Mouse (Mus musculus): ENCODE measurements around the gene Dmp1. TPM values are rescaled to one million over a fixed set of nuclear protein-coding genes. Genes with fewer than 3 reads are reported as not detected.

Dmp1 gene
- polyA plus RNA-seq (2014; fragmentation: Nextera tagmentation; extraction: Ambion mirVana), result 0.50 and 0.66 TPM in 2 replicates

GRCm38 (mm10) chr5:104202351-104202750 lies at the start of gene Dmp1:
Gene Dmp1, plus strand, starts transcription at chr5:104202613.
- Histone ChIP-seq H3K4me1 (ENCODE audit: control insufficient read depth, insufficient read depth, low read length) (no peaks in the 10 kb centered on the region), H3K9me3 (ENCODE audit: control insufficient read depth, low read length) (no peaks in the 10 kb centered on the region), H3K9ac (replicated peaks; ENCODE audit: low read length) (no peak within 1 kb of the TSS), H3K36me3 (ENCODE audit: control insufficient read depth, insufficient read depth, low read length) (no peaks in the 10 kb centered on the region), H3K4me3 (replicated peaks; ENCODE audit: low read depth, low read length) (no peak within 1 kb of the TSS), H3K27ac (replicated peaks; ENCODE audit: low read depth, low read length) (no peak within 1 kb of the TSS), H3K4me2 (ENCODE audit: low read length) (no peak within 1 kb of the TSS), H3K27me3 (ENCODE audit: control insufficient read depth, insufficient read depth, low read length) (no peaks in the 10 kb centered on the region)
- DNase-seq (no peak), ATAC-seq (ENCODE audit: low FRiP score, low TSS enrichment) (no peak)
- WGBS, result 79% methylated on average over 5 of the region's 5 CpGs

GRCm38 (mm10) chr5:104157701-104158100 lies 44.7 kb upstream of the Dmp1 start:
- Histone ChIP-seq H3K27ac (replicated peaks; ENCODE audit: low read depth, low read length) (no peak overlapping the region), H3K9me3 (ENCODE audit: control insufficient read depth, low read length) (no peaks in the 10 kb centered on the region), H3K4me3 (replicated peaks; ENCODE audit: low read depth, low read length) (no peak overlapping the region), H3K9ac (replicated peaks; ENCODE audit: low read length) (no peak overlapping the region), H3K4me2 (ENCODE audit: low read length) (no peak overlapping the region), H3K27me3 (ENCODE audit: control insufficient read depth, insufficient read depth, low read length) (no peaks in the 10 kb centered on the region), H3K4me1 (ENCODE audit: control insufficient read depth, insufficient read depth, low read length) (no peaks in the 10 kb centered on the region), H3K36me3 (ENCODE audit: control insufficient read depth, insufficient read depth, low read length) (no peaks in the 10 kb centered on the region)
- WGBS, result 92% methylated on average over 7 of the region's 7 CpGs
- DNase-seq (no peak), ATAC-seq (ENCODE audit: low FRiP score, low TSS enrichment) (no peak)

DNA sequence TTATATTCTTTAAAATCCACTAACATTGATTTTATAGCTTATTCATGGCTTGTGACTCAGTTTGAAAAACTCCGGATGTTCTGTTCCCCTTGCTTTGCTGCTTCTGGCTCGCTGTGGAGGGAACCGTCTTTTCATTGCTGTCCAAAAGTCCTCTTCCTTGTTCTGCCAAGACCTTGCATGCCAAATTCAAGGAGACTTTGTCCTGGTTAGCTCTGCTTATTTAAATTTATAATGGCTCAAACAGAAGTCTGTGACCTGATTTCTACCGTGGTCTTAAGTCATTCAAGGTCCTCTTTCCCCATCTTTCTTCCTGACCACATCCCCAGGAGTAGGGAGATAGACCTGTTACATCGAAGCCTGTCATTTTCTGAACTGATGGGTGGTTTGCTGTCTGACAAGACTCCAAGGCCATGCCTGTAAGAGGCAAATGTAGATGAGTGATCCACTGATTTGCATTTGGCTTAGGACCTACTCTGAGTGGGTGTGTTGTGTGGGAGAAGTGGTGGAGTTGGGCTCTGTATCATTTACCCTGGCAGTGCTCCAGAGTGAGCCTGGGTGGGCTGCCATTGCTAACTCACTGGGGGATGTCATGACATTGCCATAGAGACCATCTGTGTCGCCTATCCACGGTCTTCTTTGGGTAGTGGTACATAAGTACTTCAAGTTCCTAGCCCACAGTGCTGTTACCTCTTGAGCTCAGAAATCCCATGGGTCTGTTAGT lies 43.9 kb upstream of the Dmp1 start:
- no peaks in the 10 kb centered on the region for H3K27me3 ChIP-seq (ENCODE audit: control insufficient read depth, insufficient read depth, low read length)
- no peaks in the 10 kb centered on the region for H3K9me3 ChIP-seq (ENCODE audit: control insufficient read depth, low read length)
- no peak overlapping the region for H3K4me2 ChIP-seq (ENCODE audit: low read length)
- H3K4me1 ChIP-seq (ENCODE audit: control insufficient read depth, insufficient read depth, low read length), result no peaks in the 10 kb centered on the region
- no peak for ATAC-seq (ENCODE audit: low FRiP score, low TSS enrichment)
- H3K9ac ChIP-seq (replicated peaks; ENCODE audit: low read length), result no peak overlapping the region
- H3K36me3 ChIP-seq (ENCODE audit: control insufficient read depth, insufficient read depth, low read length), result no peaks in the 10 kb centered on the region
- no peak overlapping the region for H3K4me3 ChIP-seq (replicated peaks; ENCODE audit: low read depth, low read length)
- WGBS, result 75% methylated on average over 7 of the region's 7 CpGs
- no peak overlapping the region for H3K27ac ChIP-seq (replicated peaks; ENCODE audit: low read depth, low read length)
- DNase-seq, result peak; percentile 34

DNA sequence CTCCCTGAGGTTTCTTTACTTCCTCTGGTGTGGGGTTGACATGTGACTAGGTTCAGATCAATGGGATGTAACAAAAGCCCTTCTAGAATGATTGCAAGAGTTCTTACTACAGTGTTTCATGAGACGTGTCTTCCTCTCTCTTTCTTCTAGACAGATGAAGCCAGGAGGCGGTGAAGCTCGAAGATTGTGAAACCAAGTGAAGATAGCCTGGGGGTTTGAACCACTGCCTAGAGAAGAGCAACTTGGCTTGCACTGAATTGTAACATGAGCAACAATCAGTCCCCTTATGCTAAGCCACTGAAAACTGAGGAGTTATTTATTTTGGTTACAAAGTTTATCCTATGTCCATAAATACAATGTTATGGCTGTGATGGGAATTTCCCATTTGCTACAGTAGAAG lies 41.8 kb upstream of the Dmp1 start:
- H3K4me2 ChIP-seq (ENCODE audit: low read length), result no peak overlapping the region
- H3K9ac ChIP-seq (replicated peaks; ENCODE audit: low read length), result no peak overlapping the region
- H3K36me3 ChIP-seq (ENCODE audit: control insufficient read depth, insufficient read depth, low read length), result no peaks in the 10 kb centered on the region
- no peak overlapping the region for H3K4me3 ChIP-seq (replicated peaks; ENCODE audit: low read depth, low read length)
- no peak for ATAC-seq (ENCODE audit: low FRiP score, low TSS enrichment)
- H3K9me3 ChIP-seq (ENCODE audit: control insufficient read depth, low read length), result no peaks in the 10 kb centered on the region
- WGBS, result 83% methylated on average over 3 of the region's 3 CpGs
- H3K27ac ChIP-seq (replicated peaks; ENCODE audit: low read depth, low read length), result no peak overlapping the region
- H3K27me3 ChIP-seq (ENCODE audit: control insufficient read depth, insufficient read depth, low read length), result no peaks in the 10 kb centered on the region
- H3K4me1 ChIP-seq (ENCODE audit: control insufficient read depth, insufficient read depth, low read length), result no peaks in the 10 kb centered on the region
- DNase-seq, result no peak

DNA sequence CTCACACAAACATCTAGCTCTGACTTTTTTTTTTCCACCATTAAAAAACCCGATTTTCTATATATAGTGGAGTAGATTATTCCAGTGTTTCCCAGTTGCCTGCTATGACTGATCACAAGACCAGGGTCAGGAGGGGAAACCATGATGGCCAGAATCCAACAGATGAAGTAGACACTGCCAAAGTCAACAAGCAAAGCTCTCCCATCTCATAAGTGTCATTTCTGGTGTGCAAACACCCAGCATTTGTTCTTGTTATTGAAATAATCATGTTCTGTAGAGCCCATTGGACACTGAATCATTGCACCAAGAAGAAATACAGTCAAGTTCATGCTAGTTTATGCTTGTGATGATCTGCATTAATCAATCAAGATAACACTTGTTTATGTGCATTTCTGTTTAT lies 41.0 kb upstream of the Dmp1 start:
- H3K36me3 ChIP-seq (ENCODE audit: control insufficient read depth, insufficient read depth, low read length), result no peaks in the 10 kb centered on the region
- DNase-seq (no peak), ATAC-seq (ENCODE audit: low FRiP score, low TSS enrichment) (no peak)
- H3K4me3 ChIP-seq (replicated peaks; ENCODE audit: low read depth, low read length), result no peak overlapping the region
- no peak overlapping the region for H3K9ac ChIP-seq (replicated peaks; ENCODE audit: low read length)
- WGBS, result 93% methylated on average over 1 of the region's 1 CpGs
- no peak overlapping the region for H3K4me2 ChIP-seq (ENCODE audit: low read length)
- H3K27ac ChIP-seq (replicated peaks; ENCODE audit: low read depth, low read length), result no peak overlapping the region
- no peaks in the 10 kb centered on the region for H3K4me1 ChIP-seq (ENCODE audit: control insufficient read depth, insufficient read depth, low read length)
- H3K27me3 ChIP-seq (ENCODE audit: control insufficient read depth, insufficient read depth, low read length), result no peaks in the 10 kb centered on the region
- no peaks in the 10 kb centered on the region for H3K9me3 ChIP-seq (ENCODE audit: control insufficient read depth, low read length)

- Histone ChIP-seq H3K36me3 (ENCODE audit: control insufficient read depth, insufficient read depth, low read length) (no peaks in the 10 kb centered on the region), H3K9ac (replicated peaks; ENCODE audit: low read length) (no peak overlapping the region), H3K27me3 (ENCODE audit: control insufficient read depth, insufficient read depth, low read length) (no peaks in the 10 kb centered on the region), H3K4me3 (replicated peaks; ENCODE audit: low read depth, low read length) (no peak overlapping the region), H3K9me3 (ENCODE audit: control insufficient read depth, low read length) (no peaks in the 10 kb centered on the region), H3K4me2 (ENCODE audit: low read length) (no peak overlapping the region), H3K27ac (replicated peaks; ENCODE audit: low read depth, low read length) (no peak overlapping the region), H3K4me1 (ENCODE audit: control insufficient read depth, insufficient read depth, low read length) (no peaks in the 10 kb centered on the region)
- WGBS, result 88% methylated on average over 4 of the region's 4 CpGs
- DNase-seq, result no peak
- no peak for ATAC-seq (ENCODE audit: low FRiP score, low TSS enrichment)
Measured at GRCm38 (mm10) chr5:104163536-104163935, 38.9 kb upstream of the Dmp1 start.

DNA sequence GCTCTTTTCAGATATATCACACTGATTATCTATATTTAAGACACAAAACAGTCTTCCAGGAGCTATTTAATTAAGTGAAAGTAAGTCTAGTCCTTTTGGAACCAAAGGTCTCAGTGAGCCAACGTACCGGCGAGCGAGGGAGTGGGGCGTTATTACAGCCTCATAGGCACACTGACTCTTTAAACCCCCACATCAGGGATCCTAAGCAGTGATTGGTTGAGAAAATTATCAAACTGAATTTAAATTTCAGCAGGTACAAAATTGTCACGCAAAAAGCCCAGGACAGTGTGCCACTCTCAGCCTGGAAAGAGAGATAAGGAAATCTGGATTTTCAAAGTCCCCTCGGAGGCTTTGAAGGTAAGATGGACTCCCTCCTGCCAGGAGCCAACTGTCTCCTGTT lies 32.0 kb upstream of the Dmp1 start, which contains the start of gene Dspp:
Gene Dspp, plus strand, starts transcription at position 301 of the 400 bp plus-strand sequence.
- ATAC-seq (ENCODE audit: low FRiP score, low TSS enrichment) (no peak), DNase-seq (no peak)
- no peaks in the 10 kb centered on the region for H3K4me1 ChIP-seq (ENCODE audit: control insufficient read depth, insufficient read depth, low read length)
- no peak within 1 kb of the TSS for H3K9ac ChIP-seq (replicated peaks; ENCODE audit: low read length)
- H3K27me3 ChIP-seq (ENCODE audit: control insufficient read depth, insufficient read depth, low read length), result no peaks in the 10 kb centered on the region
- H3K27ac ChIP-seq (replicated peaks; ENCODE audit: low read depth, low read length), result no peak within 1 kb of the TSS
- no peak within 1 kb of the TSS for H3K4me3 ChIP-seq (replicated peaks; ENCODE audit: low read depth, low read length)
- 90% methylated on average over 7 of the region's 7 CpGs for WGBS
- H3K36me3 ChIP-seq (ENCODE audit: control insufficient read depth, insufficient read depth, low read length), result no peaks in the 10 kb centered on the region
- H3K4me2 ChIP-seq (ENCODE audit: low read length), result no peak within 1 kb of the TSS
- H3K9me3 ChIP-seq (ENCODE audit: control insufficient read depth, low read length), result no peaks in the 10 kb centered on the region

DNA sequence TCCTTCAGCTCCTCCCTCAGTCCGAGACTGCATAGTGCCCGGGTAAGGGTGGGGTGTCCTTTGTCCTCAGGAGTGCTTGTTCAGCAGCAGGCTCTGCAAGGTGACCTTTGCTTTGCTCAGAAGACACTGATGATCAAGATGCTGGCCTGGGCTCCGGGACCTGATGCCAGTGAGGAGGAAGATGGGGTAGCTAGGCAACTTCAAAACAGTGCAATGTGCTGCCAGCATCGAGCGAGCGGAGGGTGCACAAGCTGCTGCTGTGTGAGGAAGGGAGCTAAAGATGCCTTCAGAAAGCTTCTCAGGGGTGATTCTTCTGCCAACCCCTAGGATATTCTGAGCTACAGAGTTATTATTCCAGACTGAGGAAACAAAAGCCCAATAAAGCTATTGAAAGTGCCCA lies 29.3 kb upstream of the Dmp1 start:
- Histone ChIP-seq H3K4me1 (ENCODE audit: control insufficient read depth, insufficient read depth, low read length) (no peaks in the 10 kb centered on the region), H3K27ac (replicated peaks; ENCODE audit: low read depth, low read length) (no peak overlapping the region), H3K9ac (replicated peaks; ENCODE audit: low read length) (no peak overlapping the region), H3K27me3 (ENCODE audit: control insufficient read depth, insufficient read depth, low read length) (no peaks in the 10 kb centered on the region), H3K4me3 (replicated peaks; ENCODE audit: low read depth, low read length) (no peak overlapping the region), H3K9me3 (ENCODE audit: control insufficient read depth, low read length) (no peaks in the 10 kb centered on the region), H3K4me2 (ENCODE audit: low read length) (no peak overlapping the region), H3K36me3 (ENCODE audit: control insufficient read depth, insufficient read depth, low read length) (no peaks in the 10 kb centered on the region)
- ATAC-seq (ENCODE audit: low FRiP score, low TSS enrichment) (no peak), DNase-seq (no peak)
- 78% methylated on average over 6 of the region's 6 CpGs for WGBS

GRCm38 (mm10) chr5:104183743-104184142 lies 18.7 kb upstream of the Dmp1 start:
- Histone ChIP-seq H3K9ac (replicated peaks; ENCODE audit: low read length) (no peak overlapping the region), H3K4me1 (ENCODE audit: control insufficient read depth, insufficient read depth, low read length) (no peaks in the 10 kb centered on the region), H3K36me3 (ENCODE audit: control insufficient read depth, insufficient read depth, low read length) (no peaks in the 10 kb centered on the region), H3K4me3 (replicated peaks; ENCODE audit: low read depth, low read length) (no peak overlapping the region), H3K27me3 (ENCODE audit: control insufficient read depth, insufficient read depth, low read length) (no peaks in the 10 kb centered on the region), H3K4me2 (ENCODE audit: low read length) (no peak overlapping the region), H3K9me3 (ENCODE audit: control insufficient read depth, low read length) (peaks cover 4% of the 10 kb centered on the region), H3K27ac (replicated peaks; ENCODE audit: low read depth, low read length) (no peak overlapping the region)
- no peak for ATAC-seq (ENCODE audit: low FRiP score, low TSS enrichment)
- no peak for DNase-seq
- WGBS, result 85% methylated on average over 1 of the region's 1 CpGs

All from midbrain, embryonic 14.5 days (tissue).